Mouse (Mus musculus): ENCODE data around the gene Bin2.

Gene Bin2

GRCm38 (mm10) chr15:100669337-100669736 is at the start of gene Bin2:
TSS of gene Bin2 (minus strand) at chr15:100669553.
- DNase-seq (ENCODE audit: low spot score in 2 of 2) = no peak

- DNase-seq (ENCODE audit: low spot score in 2 of 2) = no peak
Measured at GRCm38 (mm10) chr15:100718572-100718971, 49.2 kb upstream of the Bin2 start.

GRCm38 (mm10) chr15:100717933-100718332 is 48.6 kb upstream of the Bin2 start:
- DNase-seq (ENCODE audit: low spot score in 2 of 2) = no peak

GRCm38 (mm10) chr15:100715399-100715993 is 46.1 kb upstream of the Bin2 start:
- no peak for DNase-seq (ENCODE audit: low spot score in 2 of 2)

- DNase-seq (ENCODE audit: low spot score in 2 of 2) = no peak
Measured at GRCm38 (mm10) chr15:100714470-100714869, 45.1 kb upstream of the Bin2 start.

- DNase-seq (ENCODE audit: low spot score in 2 of 2) = no peak
Measured at GRCm38 (mm10) chr15:100710838-100711237, 41.5 kb upstream of the Bin2 start.

GRCm38 (mm10) chr15:100708433-100709078 is 39.2 kb upstream of the Bin2 start:
- no peak for DNase-seq (ENCODE audit: low spot score in 2 of 2)

GRCm38 (mm10) chr15:100706226-100706625 is 36.9 kb upstream of the Bin2 start:
- no peak for DNase-seq (ENCODE audit: low spot score in 2 of 2)

- no peak for DNase-seq (ENCODE audit: low spot score in 2 of 2)
Measured at GRCm38 (mm10) chr15:100705376-100705775, 36.0 kb upstream of the Bin2 start.

- DNase-seq (ENCODE audit: low spot score in 2 of 2) = no peak
Measured at GRCm38 (mm10) chr15:100703913-100704312, 34.6 kb upstream of the Bin2 start.

- no peak for DNase-seq (ENCODE audit: low spot score in 2 of 2)
Measured at GRCm38 (mm10) chr15:100701856-100702255, 32.5 kb upstream of the Bin2 start.

GRCm38 (mm10) chr15:100701108-100701507 is 31.8 kb upstream of the Bin2 start:
- DNase-seq (ENCODE audit: low spot score in 2 of 2) = no peak

- DNase-seq (ENCODE audit: low spot score in 2 of 2) = no peak
Measured at GRCm38 (mm10) chr15:100700424-100700823, 31.1 kb upstream of the Bin2 start.

GRCm38 (mm10) chr15:100699386-100699785 is 30.0 kb upstream of the Bin2 start:
- DNase-seq (ENCODE audit: low spot score in 2 of 2) = no peak

- DNase-seq (ENCODE audit: low spot score in 2 of 2) = no peak
Measured at GRCm38 (mm10) chr15:100698078-100698477, 28.7 kb upstream of the Bin2 start.

- no peak for DNase-seq (ENCODE audit: low spot score in 2 of 2)
Measured at GRCm38 (mm10) chr15:100694406-100694805, 25.1 kb upstream of the Bin2 start.

- DNase-seq (ENCODE audit: low spot score in 2 of 2) = no peak
Measured at GRCm38 (mm10) chr15:100691990-100692389, 22.6 kb upstream of the Bin2 start.

GRCm38 (mm10) chr15:100687430-100687971 is 18.1 kb upstream of the Bin2 start, which contains the start of gene Cela1:
TSS of gene Cela1 (minus strand) at chr15:100687921.
- DNase-seq (ENCODE audit: low spot score in 2 of 2) = no peak

GRCm38 (mm10) chr15:100686989-100687388 is 17.6 kb upstream of the Bin2 start:
- DNase-seq (ENCODE audit: low spot score in 2 of 2) = no peak

GRCm38 (mm10) chr15:100686434-100686833 is 17.1 kb upstream of the Bin2 start:
- DNase-seq (ENCODE audit: low spot score in 2 of 2) = no peak

GRCm38 (mm10) chr15:100685849-100686248 is 16.5 kb upstream of the Bin2 start:
- DNase-seq (ENCODE audit: low spot score in 2 of 2) = no peak

- DNase-seq (ENCODE audit: low spot score in 2 of 2) = no peak
Measured at GRCm38 (mm10) chr15:100685255-100685654, 15.9 kb upstream of the Bin2 start.

- no peak for DNase-seq (ENCODE audit: low spot score in 2 of 2)
Measured at GRCm38 (mm10) chr15:100684450-100684849, 15.1 kb upstream of the Bin2 start.

All from cerebellum, postnatal 4 days (tissue).